Mouse (Mus musculus) lung, postnatal 0 days (tissue): ENCODE results near the gene Tmem132c. TPM values are rescaled to one million over a fixed set of nuclear protein-coding genes. Genes with fewer than 3 reads are reported as not detected.
A peak's percentile ranks its signal among the peaks of the same experiment; 100 is the strongest.

Experiments
- ATAC-seq: fragments of 200-750 bp; cut with Nextera tagmentation; 2 replicates; pipeline ENCODE4 v1.8.0; 2017; ENCODE audit warnings: moderate library complexity
- DNase-seq: peaks from one replicate; pipeline ENCODE4 v3.0.0-alpha.2; 2016; ENCODE audit warnings: low spot score
- H3K27ac ChIP-seq: fragments of 300-500 bp; sonication (generic); 2 replicates; pipeline ENCODE4 v1.5.1; 2014; ENCODE audit warnings: antibody characterized with exemption, mild to moderate bottlenecking, low read length, mixed read lengths
- H3K27me3 ChIP-seq: fragments of 300-500 bp; sonication (generic); replicated peaks from 2 replicates; pipeline ENCODE4 v1.6.1; 2014; ENCODE audit warnings: low read length, mixed read lengths; ENCODE audit not compliant: insufficient read depth
- H3K36me3 ChIP-seq: fragments of 300-500 bp; sonication (generic); 2 replicates; pipeline ENCODE4 v1.6.1; 2014; ENCODE audit warnings: low read length, mixed read lengths; ENCODE audit not compliant: insufficient read depth
- H3K4me1 ChIP-seq: fragments of 300-500 bp; sonication (generic); 2 replicates; pipeline ENCODE4 v1.6.1; 2014; ENCODE audit warnings: antibody characterized with exemption, low read depth, low read length, mixed read lengths; ENCODE audit not compliant: insufficient read depth
- H3K4me2 ChIP-seq: fragments of 300-500 bp; sonication (generic); replicated peaks from 2 replicates; pipeline ENCODE4 v1.6.1; 2014; ENCODE audit warnings: low read depth, mild to moderate bottlenecking, low read length, moderate library complexity, mixed read lengths
- H3K4me3 ChIP-seq: fragments of 300-500 bp; sonication (generic); 2 replicates; pipeline ENCODE4 v1.5.1; 2014; ENCODE audit warnings: low read depth, low read length
- H3K9ac ChIP-seq: fragments of 300-500 bp; sonication (generic); replicated peaks from 2 replicates; pipeline ENCODE4 v1.6.1; 2014; ENCODE audit warnings: low read depth, mild to moderate bottlenecking
- H3K9me3 ChIP-seq: fragments of 300-500 bp; sonication (generic); 2 replicates; pipeline ENCODE4 v1.6.1; 2016; ENCODE audit warnings: low read length, mixed read lengths
- CTCF ChIP-seq: IDR thresholded peaks from 2 replicates; pipeline ENCODE4 v1.5.1; 2016; ENCODE audit warnings: antibody characterized with exemption, mild to moderate bottlenecking
- EP300 ChIP-seq: IDR thresholded peaks from 2 replicates; pipeline ENCODE4 v1.6.1; 2016; ENCODE audit warnings: antibody characterized with exemption, mild to moderate bottlenecking, control low read depth
- WGBS: fragments of 180-500 bp; shearing (Covaris S2); extraction: QIAGEN DNeasy Blood & Tissue Kit; methylation state at CpG from one replicate; pipeline ENCODE4 v1.1.7; 2014; 5-methylcytosine and 5-hydroxymethylcytosine counted together
- polyA plus RNA-seq: library from polyadenylated mRNA; unstranded; fragments of >200 nt; fragmentation: Nextera tagmentation; extraction: Ambion mirVana; gene quantifications from 2 replicates; pipeline ENCODE4 v1.2.1, GENCODE M21; 2015

Tmem132c gene
- polyA plus RNA-seq, 1 experiment from 2014 or later = 11.1 TPM

DNA sequence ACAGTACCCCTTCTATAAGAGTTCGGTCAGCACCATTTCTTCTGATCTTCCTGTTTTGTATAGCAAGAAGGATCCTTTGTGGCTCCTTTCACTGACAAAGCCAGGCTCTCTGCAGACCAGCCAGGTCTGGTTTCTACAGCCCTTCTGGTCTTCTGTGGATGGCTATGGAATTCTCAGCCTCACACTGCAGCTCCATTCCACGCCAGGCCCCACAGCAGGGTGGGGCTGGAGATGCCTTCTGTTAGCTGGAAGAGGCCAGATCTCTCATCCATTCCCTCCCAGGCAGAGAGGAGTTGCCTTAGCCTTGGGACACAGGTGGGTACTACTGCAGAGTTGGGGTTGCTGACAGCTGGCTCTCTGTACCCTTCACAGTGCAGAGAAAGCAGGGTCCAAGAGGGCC lies 72.0 kb downstream of the Tmem132c start:
- no peak for ATAC-seq
- Histone ChIP-seq H3K27ac (no peak overlapping the region), H3K4me2 (no peak overlapping the region), H3K4me3 (no peak overlapping the region), H3K9me3 (no peaks in the 10 kb centered on the region), H3K36me3 (no peaks in the 10 kb centered on the region), H3K27me3 (no peaks in the 10 kb centered on the region), H3K9ac (no peak overlapping the region), H3K4me1 (no peaks in the 10 kb centered on the region)
- no peak for TF ChIP-seq CTCF
- no peak for TF ChIP-seq EP300
- WGBS = 81% methylated on average over 2 of the region's 2 CpGs
- DNase-seq = no peak

DNA sequence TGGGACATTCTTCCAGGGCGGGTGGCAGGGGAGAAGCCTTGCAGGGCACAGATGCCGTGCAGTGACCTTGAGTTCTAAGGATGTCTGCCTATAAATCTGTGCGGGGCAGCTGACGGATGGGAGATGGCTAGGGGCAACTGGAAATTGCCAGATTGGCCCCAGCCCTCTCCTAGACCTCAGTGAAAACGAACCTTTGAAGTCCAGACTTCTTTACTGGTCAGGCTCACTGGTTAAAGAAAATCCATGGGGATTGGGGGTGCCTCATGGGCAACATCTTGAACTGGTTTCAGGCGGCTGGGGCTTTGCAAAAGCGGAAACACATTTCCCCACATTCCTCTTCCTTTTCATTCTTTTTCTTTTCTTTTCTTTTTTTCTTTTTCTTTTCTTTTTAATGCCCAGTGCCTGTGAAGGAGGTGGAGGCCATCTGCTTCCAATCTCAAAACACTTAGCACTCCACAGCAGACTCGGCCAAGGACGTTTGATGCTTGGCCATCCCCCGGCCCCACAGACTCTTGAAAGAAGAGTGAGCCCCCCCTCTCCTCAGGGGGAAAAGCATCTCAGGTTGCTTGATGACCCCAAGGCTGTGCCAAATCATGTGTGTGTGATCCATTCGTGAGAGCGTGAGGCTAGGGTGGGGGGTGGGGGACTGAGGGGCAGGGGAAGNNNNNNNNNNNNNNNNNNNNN lies 77.6 kb downstream of the Tmem132c start:
- no peak overlapping the region for H3K4me3 ChIP-seq
- no peak overlapping the region for H3K27ac ChIP-seq
- WGBS = 27% methylated on average over 12 of the region's 12 CpGs
- H3K27me3 ChIP-seq = no peaks in the 10 kb centered on the region
- H3K36me3 ChIP-seq = no peaks in the 10 kb centered on the region
- TF ChIP-seq CTCF (no peak), EP300 (no peak)
- DNase-seq (peak; percentile 44), ATAC-seq (peak; percentile 68)
- no peaks in the 10 kb centered on the region for H3K4me1 ChIP-seq
- H3K9ac ChIP-seq = no peak overlapping the region
- no peak overlapping the region for H3K4me2 ChIP-seq
- H3K9me3 ChIP-seq = no peaks in the 10 kb centered on the region

DNA sequence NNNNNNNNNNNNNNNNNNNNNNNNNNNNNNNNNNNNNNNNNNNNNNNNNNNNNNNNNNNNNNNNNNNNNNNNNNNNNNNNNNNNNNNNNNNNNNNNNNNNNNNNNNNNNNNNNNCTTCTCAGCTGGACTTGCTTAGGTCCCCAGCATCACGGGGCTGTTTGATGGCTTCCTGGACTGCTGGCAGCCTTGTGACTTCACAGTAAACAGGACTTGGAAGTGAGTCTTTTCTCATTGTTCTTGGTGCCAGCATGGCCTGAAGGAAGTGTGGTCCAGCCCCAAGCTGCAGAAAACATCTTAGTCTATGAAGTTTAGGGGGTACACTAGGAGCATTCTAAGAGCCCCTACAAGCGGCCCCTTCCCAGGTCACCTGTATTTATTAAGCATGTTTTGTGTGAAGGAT lies 83.0 kb downstream of the Tmem132c start:
- no peak for TF ChIP-seq CTCF
- TF ChIP-seq EP300 = no peak
- H3K4me1 ChIP-seq = no peaks in the 10 kb centered on the region
- no peak overlapping the region for H3K27ac ChIP-seq
- no peak for ATAC-seq
- H3K4me2 ChIP-seq = no peak overlapping the region
- no peak overlapping the region for H3K9ac ChIP-seq
- H3K9me3 ChIP-seq = no peaks in the 10 kb centered on the region
- no peaks in the 10 kb centered on the region for H3K27me3 ChIP-seq
- H3K4me3 ChIP-seq = no peak overlapping the region
- DNase-seq = no peak
- no peaks in the 10 kb centered on the region for H3K36me3 ChIP-seq
- WGBS = 48% methylated on average over 2 of the region's 2 CpGs

DNA sequence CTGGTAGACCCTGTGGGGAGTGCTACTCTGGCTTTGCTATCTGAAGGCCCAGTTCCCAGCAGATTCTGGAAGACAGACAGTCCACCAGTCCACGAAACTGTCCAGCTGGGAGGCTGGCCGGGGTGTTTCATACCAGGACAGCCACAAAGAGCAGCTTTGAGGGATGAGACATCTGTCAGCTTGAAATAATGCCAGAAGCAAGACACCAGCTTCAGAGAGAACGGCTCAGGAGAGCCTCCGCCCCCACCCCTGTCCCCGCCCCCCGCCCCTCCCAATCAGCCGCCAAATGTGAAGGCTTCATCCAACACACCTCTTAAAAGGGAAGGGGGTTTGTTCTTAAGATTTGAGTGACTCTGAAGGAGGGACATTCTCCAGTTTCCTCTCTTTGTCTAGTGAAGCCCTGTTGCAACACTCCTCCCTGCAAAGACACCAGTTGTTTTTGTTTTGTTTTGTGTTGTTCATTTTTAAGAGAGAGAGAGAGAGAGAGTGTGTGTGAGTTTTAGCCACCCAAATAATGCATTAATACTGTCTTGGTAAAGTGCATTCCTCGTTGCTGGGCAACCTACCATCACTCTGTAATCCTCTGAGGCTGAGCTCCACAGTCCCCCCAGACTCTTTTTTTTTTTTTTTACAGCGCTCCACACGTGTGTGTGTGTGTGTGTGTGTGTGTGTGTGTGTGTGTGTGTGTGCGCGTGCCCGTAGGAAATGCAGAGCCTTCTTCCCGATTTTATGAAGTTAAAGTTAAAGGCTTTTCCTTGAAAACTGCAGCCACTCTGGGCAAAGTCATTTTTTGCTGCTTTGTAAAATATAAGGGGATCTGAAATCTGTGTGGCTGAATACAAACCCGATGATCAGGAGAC lies 94.7 kb downstream of the Tmem132c start:
- Histone ChIP-seq H3K4me2 (no peak overlapping the region; the same call in 1 of the 2 replicates), H3K36me3 (no peaks in the 10 kb centered on the region), H3K27me3 (no peaks in the 10 kb centered on the region), H3K4me1 (no peaks in the 10 kb centered on the region; the same call in 1 of the 2 replicates), H3K4me3 (no peak overlapping the region), H3K27ac (no peak overlapping the region; the same call in 1 of the 2 replicates), H3K9me3 (no peaks in the 10 kb centered on the region), H3K9ac (no peak overlapping the region)
- ATAC-seq = peak; percentile 92
- peak; percentile 92 for DNase-seq
- WGBS = 5% methylated on average over 15 of the region's 15 CpGs
- TF ChIP-seq CTCF (no peak), EP300 (peak; percentile 37; the same call in 1 of the 2 replicates)

DNA sequence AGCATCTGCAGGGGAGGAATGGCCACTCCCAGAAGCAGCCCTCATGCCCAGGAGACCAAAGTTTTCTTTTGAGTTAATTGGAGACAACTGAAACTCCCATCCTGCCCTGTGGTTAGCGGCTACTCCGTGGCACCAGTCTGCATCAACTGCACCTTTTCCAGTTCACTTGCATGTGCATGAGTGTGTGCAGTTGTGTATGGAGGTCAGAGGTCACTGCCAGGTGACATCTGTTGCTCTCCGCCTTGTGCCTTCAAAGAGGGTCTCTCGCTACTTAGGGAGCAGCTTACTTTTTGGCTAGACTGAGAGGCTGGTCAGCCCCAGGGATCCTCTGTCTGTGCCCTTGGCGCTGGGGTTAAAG lies 95.3 kb downstream of the Tmem132c start:
- ATAC-seq = no peak
- DNase-seq = no peak
- 0 out of 2 replicates have a peak overlapping the region, but pooled peaks have one; percentile 11 for H3K27ac ChIP-seq

DNA sequence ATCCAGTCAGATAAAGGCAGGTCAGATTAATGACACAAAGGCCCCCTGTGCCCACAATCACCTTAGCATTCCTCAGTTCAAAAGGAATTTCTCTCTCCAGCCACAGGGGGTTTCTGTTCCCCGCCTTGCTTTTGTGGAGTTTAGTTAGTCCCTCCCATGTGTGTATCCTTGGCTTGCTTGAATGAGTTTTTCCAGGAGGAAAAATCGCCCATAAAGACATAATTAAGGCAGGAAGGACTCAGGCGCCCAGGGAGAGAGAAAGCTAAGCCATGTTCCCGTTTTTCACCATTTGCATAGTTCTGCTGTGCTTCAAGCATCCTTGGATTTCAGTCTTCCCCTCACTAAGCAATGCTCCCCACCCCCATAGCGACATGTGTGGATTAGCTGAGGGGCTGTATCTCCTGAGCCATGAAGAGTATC lies 97.4 kb downstream of the Tmem132c start:
- DNase-seq (no peak), ATAC-seq (no peak)
- Histone ChIP-seq H3K4me2 (no peak overlapping the region), H3K36me3 (no peaks in the 10 kb centered on the region), H3K27ac (no peak overlapping the region), H3K4me3 (no peak overlapping the region), H3K27me3 (no peaks in the 10 kb centered on the region), H3K9me3 (no peaks in the 10 kb centered on the region), H3K9ac (no peak overlapping the region), H3K4me1 (no peaks in the 10 kb centered on the region; the same call in 1 of the 2 replicates)
- 22% methylated on average over 5 of the region's 5 CpGs for WGBS
- no peak for TF ChIP-seq EP300
- no peak for TF ChIP-seq CTCF

More for the DNA sequence above, 95.3 kb downstream of the Tmem132c start:
- no peak for TF ChIP-seq EP300
- Histone ChIP-seq H3K9me3 (no peaks in the 10 kb centered on the region), H3K9ac (no peak overlapping the region), H3K36me3 (no peaks in the 10 kb centered on the region), H3K4me1 (no peaks in the 10 kb centered on the region; the same call in 1 of the 2 replicates), H3K4me3 (no peak overlapping the region), H3K27me3 (no peaks in the 10 kb centered on the region), H3K4me2 (no peak overlapping the region)
- WGBS = 42% methylated on average over 5 of the region's 5 CpGs
